Mouse (Mus musculus) midbrain, embryonic 14.5 days (tissue): ENCODE data around the gene Map3k21. TPM values are rescaled to one million over a fixed set of nuclear protein-coding genes. Genes with fewer than 3 reads are reported as not detected.

Experiments used
- ATAC-seq: fragments of 200-750 bp; cut with Nextera tagmentation; 2 replicates; pipeline ENCODE4 v1.8.0; 2017; ENCODE audit warnings: moderate number of reproducible peaks, moderate library complexity; ENCODE audit not compliant: low FRiP score, low TSS enrichment
- DNase-seq: peaks from one replicate; pipeline ENCODE4 v3.0.0-alpha.2; 2015
- H3K27ac ChIP-seq: fragments of 300-500 bp; sonication (generic); replicated peaks from 2 replicates; pipeline ENCODE4 v1.5.1; 2014; ENCODE audit warnings: mild to moderate bottlenecking, low read depth, low read length, moderate library complexity
- H3K27me3 ChIP-seq: fragments of 300-500 bp; sonication (generic); 2 replicates; pipeline ENCODE4 v1.6.1; 2014; ENCODE audit warnings: low read length, control low read depth, mixed read lengths; ENCODE audit not compliant: control insufficient read depth, insufficient read depth
- H3K36me3 ChIP-seq: fragments of 300-500 bp; sonication (generic); 2 replicates; pipeline ENCODE4 v1.6.1; 2014; ENCODE audit warnings: low read length, control low read depth; ENCODE audit not compliant: control insufficient read depth, insufficient read depth
- H3K4me1 ChIP-seq: fragments of 300-500 bp; sonication (generic); 2 replicates; pipeline ENCODE4 v1.6.1; 2014; ENCODE audit warnings: mild to moderate bottlenecking, antibody characterized with exemption, low read length, control low read depth; ENCODE audit not compliant: control insufficient read depth, insufficient read depth
- H3K4me2 ChIP-seq: fragments of 300-500 bp; sonication (generic); 2 replicates; pipeline ENCODE4 v1.6.1; 2014; ENCODE audit warnings: mild to moderate bottlenecking, low read length, moderate library complexity
- H3K4me3 ChIP-seq: fragments of 300-500 bp; sonication (generic); replicated peaks from 2 replicates; pipeline ENCODE4 v1.5.1; 2014; ENCODE audit warnings: low read depth, low read length
- H3K9ac ChIP-seq: fragments of 300-500 bp; sonication (generic); replicated peaks from 2 replicates; pipeline ENCODE4 v1.6.1; 2014; ENCODE audit warnings: mild to moderate bottlenecking, low read length, moderate library complexity
- H3K9me3 ChIP-seq: fragments of 300-500 bp; sonication (generic); 2 replicates; pipeline ENCODE4 v1.6.1; 2016; ENCODE audit warnings: low read length, control low read depth, mixed read lengths; ENCODE audit not compliant: control insufficient read depth
- WGBS: fragments of 180-500 bp; shearing (Covaris S2); extraction: QIAGEN DNeasy Blood & Tissue Kit; methylation state at CpG from one replicate; pipeline ENCODE4 v1.1.7; 2014; 5-methylcytosine and 5-hydroxymethylcytosine counted together
- polyA plus RNA-seq: library from polyadenylated mRNA; unstranded; fragments of >200 nt; fragmentation: Nextera tagmentation; extraction: Ambion mirVana; gene quantifications from 2 replicates; pipeline ENCODE4 v1.2.1, GENCODE M21; 2014

The Map3k21 gene
- polyA plus RNA-seq, 1 experiment from 2014 or later = 0.63 TPM

DNA sequence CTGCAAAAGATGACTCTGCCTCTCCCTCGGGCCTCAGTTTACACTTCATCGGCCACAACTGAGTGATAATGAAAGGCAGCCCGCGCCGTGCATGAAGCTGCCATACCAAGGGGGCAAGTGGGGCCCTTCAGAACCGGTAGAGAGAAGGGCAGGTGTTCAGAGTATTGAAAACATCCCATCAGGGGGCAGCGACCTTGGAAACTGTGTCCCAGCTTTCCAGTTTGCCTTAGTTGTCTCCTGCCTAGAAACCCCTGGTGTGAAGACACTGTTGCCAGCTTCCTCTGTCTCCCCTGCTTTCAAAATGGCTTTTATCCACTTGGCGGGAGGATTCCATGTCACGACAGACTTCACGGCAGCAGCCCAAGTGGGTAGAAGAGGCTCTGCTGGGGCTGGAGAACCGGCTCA, 53.6 kb downstream of the Map3k21 start:
- WGBS = 7% methylated on average over 11 of the region's 11 CpGs

DNA sequence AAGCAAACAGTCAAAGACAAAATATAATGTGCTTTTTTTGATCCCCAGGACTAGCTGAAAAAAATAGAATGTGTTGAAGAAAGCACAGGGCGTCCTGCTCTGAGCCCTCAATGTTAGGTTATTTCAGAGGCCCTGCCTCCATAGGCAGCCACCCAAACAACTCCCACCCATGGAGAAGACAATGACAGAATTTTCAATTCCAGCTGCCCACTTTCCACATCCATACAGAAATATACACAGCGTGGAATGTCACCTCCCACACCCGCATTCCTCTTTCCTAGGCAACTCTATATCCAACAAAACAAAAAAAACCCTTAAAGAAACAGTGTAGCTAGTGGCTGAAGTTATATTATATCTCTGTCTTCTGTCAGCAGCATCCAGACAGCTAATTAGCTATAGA, 61.1 kb downstream of the Map3k21 start:
- H3K9me3 ChIP-seq = no peaks in the 10 kb centered on the region
- ATAC-seq = no peak
- H3K27me3 ChIP-seq = no peaks in the 10 kb centered on the region
- no peak overlapping the region for H3K4me2 ChIP-seq
- DNase-seq = no peak
- no peak overlapping the region for H3K27ac ChIP-seq
- H3K36me3 ChIP-seq = no peaks in the 10 kb centered on the region
- H3K4me1 ChIP-seq = no peaks in the 10 kb centered on the region
- no peak overlapping the region for H3K9ac ChIP-seq
- H3K4me3 ChIP-seq = no peak overlapping the region
- 60% methylated on average over 3 of the region's 3 CpGs for WGBS

More for the DNA sequence above, 53.6 kb downstream of the Map3k21 start:
- ATAC-seq (no peak), DNase-seq (peak; percentile 24)
- Histone ChIP-seq H3K36me3 (no peaks in the 10 kb centered on the region), H3K4me3 (no peak overlapping the region), H3K27me3 (no peaks in the 10 kb centered on the region), H3K4me2 (peak overlapping the region; percentile 16), H3K9me3 (0 out of 2 replicates have a peak, but pooled peaks cover 5% of the 10 kb centered on the region), H3K27ac (no peak overlapping the region), H3K4me1 (no peaks in the 10 kb centered on the region), H3K9ac (no peak overlapping the region)

DNA sequence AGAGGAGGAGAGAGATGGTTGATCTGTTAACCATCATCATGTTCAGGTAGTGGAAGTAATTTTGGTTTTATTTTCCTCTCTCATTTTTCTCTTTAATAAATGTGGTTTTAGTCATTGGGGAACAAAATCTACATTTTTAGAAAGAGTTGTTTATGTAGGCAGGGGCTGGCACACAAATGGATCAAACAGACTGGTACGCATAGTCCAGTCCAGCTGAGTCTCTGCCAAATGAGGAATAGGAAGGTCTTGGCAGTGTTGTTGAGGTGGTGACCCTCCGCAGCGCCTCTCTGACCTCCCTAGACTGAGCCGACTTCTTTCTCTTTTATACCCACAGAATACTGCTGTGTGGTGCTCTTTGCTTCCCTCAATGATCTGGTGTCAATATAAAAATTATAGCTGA, 65.7 kb downstream of the Map3k21 start:
- Histone ChIP-seq H3K9ac (no peak overlapping the region), H3K4me2 (no peak overlapping the region), H3K4me1 (no peaks in the 10 kb centered on the region), H3K27me3 (no peaks in the 10 kb centered on the region), H3K9me3 (no peaks in the 10 kb centered on the region), H3K27ac (no peak overlapping the region), H3K4me3 (no peak overlapping the region), H3K36me3 (no peaks in the 10 kb centered on the region)
- no peak for DNase-seq
- 86% methylated on average over 4 of the region's 4 CpGs for WGBS
- no peak for ATAC-seq

DNA sequence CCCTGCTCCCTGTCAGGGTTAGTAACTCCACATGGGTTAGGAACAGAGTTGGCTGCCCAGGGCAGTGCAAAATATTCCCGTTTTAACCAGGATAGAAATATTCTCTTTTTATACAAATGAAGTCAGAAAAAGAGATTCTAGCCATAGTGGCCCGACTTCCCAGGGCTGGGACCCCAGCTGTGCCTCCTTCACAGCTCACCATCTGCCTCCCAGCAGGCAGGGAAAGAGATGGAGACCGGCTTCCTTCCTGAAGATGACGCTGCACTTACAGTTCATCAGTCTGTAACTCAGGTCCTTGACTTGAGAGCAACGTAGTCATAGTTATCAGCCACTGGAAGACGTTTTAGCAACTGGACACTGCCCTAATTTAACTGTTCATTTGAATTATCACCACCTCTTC, 70.6 kb downstream of the Map3k21 start:
- Histone ChIP-seq H3K9me3 (no peaks in the 10 kb centered on the region), H3K27me3 (no peaks in the 10 kb centered on the region), H3K27ac (no peak overlapping the region), H3K4me1 (no peaks in the 10 kb centered on the region), H3K36me3 (no peaks in the 10 kb centered on the region), H3K4me3 (no peak overlapping the region), H3K9ac (no peak overlapping the region), H3K4me2 (no peak overlapping the region)
- WGBS = 38% methylated on average over 6 of the region's 6 CpGs
- DNase-seq = no peak
- no peak for ATAC-seq

DNA sequence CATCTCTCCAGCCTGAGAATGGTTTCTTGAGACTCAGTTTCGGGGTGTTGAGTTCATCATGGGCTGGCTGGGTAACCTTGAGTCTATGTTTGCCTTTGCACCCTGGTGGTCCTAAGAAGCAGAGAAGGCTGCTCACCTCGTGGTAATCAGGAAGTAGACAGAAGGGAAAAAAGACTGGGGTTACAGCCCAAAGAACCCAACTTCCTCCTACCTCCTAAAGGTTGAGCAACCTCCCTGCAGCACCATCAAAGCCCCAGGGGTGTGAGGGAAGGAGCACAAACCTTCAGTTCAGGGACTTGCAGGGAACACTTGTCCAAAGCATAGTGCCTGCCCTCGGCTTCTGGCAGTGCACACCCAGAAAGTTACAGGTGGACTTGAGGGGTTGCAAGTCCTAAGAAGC, 73.3 kb downstream of the Map3k21 start:
- no peak overlapping the region for H3K4me3 ChIP-seq
- H3K4me1 ChIP-seq = no peaks in the 10 kb centered on the region
- no peaks in the 10 kb centered on the region for H3K27me3 ChIP-seq
- H3K4me2 ChIP-seq = no peak overlapping the region
- DNase-seq = no peak
- no peak overlapping the region for H3K9ac ChIP-seq
- no peaks in the 10 kb centered on the region for H3K36me3 ChIP-seq
- ATAC-seq = no peak
- WGBS = 80% methylated on average over 3 of the region's 3 CpGs
- no peaks in the 10 kb centered on the region for H3K9me3 ChIP-seq
- no peak overlapping the region for H3K27ac ChIP-seq

DNA sequence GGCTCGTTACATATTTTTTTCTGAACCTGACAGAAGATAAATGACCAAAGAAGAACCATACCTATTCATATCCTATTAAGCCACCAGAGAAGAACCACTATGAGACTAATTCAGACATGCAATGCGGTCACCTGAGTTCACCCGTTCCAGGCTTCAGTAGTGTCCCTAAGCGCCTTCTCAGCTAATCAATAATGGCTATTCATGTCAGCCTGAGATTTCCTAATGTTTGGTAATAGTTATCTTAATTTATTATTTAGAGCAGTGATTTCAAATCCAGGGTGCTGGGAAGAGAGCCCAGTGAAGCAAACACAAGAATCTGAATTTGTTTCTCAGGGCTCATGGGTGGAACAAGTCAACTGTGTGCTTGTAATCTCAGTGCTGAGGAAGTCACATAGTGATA, 73.9 kb downstream of the Map3k21 start:
- Histone ChIP-seq H3K9ac (no peak overlapping the region), H3K4me2 (no peak overlapping the region), H3K36me3 (no peaks in the 10 kb centered on the region), H3K4me3 (no peak overlapping the region), H3K9me3 (no peaks in the 10 kb centered on the region), H3K27me3 (no peaks in the 10 kb centered on the region), H3K4me1 (no peaks in the 10 kb centered on the region), H3K27ac (no peak overlapping the region)
- 95% methylated on average over 4 of the region's 4 CpGs for WGBS
- no peak for DNase-seq
- ATAC-seq = no peak

DNA sequence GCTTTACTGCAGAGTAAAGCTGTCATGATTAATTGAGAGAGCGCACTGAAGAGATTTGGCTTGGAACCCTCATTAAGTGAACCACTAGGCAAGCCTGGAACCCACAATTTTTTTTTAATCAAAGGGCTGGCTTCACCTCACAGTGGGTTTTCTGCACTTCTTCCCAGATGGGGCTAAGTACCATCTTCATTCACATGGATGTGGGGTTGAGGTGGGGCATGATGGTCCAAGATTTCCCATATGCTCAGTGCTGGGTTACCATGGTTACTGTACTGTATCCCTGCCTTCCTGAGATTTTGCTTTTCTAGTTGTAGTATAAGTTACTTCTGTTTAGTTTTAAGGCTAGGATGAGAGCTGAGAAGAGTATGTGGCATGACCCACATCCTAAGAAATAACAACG, 75.1 kb downstream of the Map3k21 start:
- H3K27ac ChIP-seq = no peak overlapping the region
- H3K4me2 ChIP-seq = no peak overlapping the region
- no peak for ATAC-seq
- no peak for DNase-seq
- H3K4me1 ChIP-seq = no peaks in the 10 kb centered on the region
- no peaks in the 10 kb centered on the region for H3K27me3 ChIP-seq
- no peak overlapping the region for H3K4me3 ChIP-seq
- no peaks in the 10 kb centered on the region for H3K36me3 ChIP-seq
- H3K9ac ChIP-seq = no peak overlapping the region
- WGBS = 98% methylated on average over 2 of the region's 2 CpGs
- no peaks in the 10 kb centered on the region for H3K9me3 ChIP-seq

DNA sequence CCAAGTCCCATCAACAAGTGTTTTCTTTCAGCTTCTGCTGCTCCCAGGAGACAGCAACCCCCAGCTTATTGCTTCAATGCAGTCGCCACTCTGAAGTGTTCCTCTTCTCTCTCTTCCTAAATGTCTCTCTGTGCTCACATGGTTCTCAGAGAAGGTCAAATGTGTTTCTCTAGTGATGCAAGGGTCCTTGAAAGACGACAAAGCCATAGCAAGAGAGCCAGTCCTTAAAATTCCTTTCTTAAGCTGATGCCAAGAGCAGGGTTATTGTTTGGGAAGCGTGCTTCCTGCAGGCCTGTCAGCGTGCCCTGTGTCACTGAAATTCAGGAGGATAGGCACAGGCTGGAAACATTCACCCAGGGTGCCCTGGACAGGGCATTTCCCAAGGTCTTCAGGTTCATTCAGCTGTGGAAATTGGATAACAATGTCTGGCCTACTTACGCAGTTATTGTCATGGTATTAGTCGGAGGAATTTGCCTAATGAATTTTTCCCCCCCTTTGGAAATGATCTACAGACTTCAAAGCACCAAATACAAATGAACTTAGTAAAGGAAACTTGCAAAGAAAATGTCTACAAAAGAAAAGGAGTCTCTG, 76.8 kb downstream of the Map3k21 start:
- ATAC-seq = no peak
- H3K36me3 ChIP-seq = no peaks in the 10 kb centered on the region
- WGBS = 14% methylated on average over 6 of the region's 6 CpGs

DNA sequence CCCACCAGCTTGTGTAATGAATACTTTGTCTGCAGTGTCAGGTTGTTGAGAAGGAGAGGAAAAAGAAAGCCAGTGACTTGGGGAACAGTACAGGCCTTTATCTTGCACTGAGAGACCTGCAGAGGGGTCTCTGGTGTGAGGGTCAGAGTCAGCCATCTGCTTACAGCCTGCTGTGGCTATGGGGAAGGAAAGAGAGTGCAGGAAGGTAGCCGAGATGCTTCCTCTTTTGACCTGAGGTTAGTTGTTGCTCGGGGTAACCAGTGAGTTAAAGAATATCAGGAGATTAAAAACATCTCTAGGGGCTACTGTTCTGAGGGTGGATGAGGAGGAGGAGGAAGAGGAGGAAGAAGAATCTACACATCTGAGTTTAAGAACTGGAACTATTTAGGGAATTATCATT, 77.7 kb downstream of the Map3k21 start:
- Histone ChIP-seq H3K36me3 (no peaks in the 10 kb centered on the region), H3K9me3 (no peaks in the 10 kb centered on the region), H3K27ac (no peak overlapping the region), H3K4me2 (no peak overlapping the region), H3K27me3 (no peaks in the 10 kb centered on the region), H3K4me3 (no peak overlapping the region), H3K9ac (no peak overlapping the region), H3K4me1 (no peaks in the 10 kb centered on the region)
- DNase-seq (no peak), ATAC-seq (no peak)
- WGBS = 48% methylated on average over 2 of the region's 2 CpGs

More for the DNA sequence above, 76.8 kb downstream of the Map3k21 start:
- H3K4me1 ChIP-seq = no peaks in the 10 kb centered on the region
- no peaks in the 10 kb centered on the region for H3K9me3 ChIP-seq
- no peak for DNase-seq
- H3K4me2 ChIP-seq = no peak overlapping the region
- H3K4me3 ChIP-seq = no peak overlapping the region
- no peaks in the 10 kb centered on the region for H3K27me3 ChIP-seq
- H3K9ac ChIP-seq = no peak overlapping the region
- H3K27ac ChIP-seq = no peak overlapping the region
